Mouse (Mus musculus) ES-E14 (cell line): ENCODE measurements around the gene Ascc3. TPM values are rescaled to one million over a fixed set of nuclear protein-coding genes. Genes with fewer than 3 reads are reported as not detected.

Experiments used
- DNase-seq: peaks from one replicate; pipeline ENCODE4 v3.0.0-alpha.2; 2013; ENCODE audit warnings: low read depth, low spot score
- H3K27ac ChIP-seq: 2 replicates; pipeline ENCODE4 v1.5.1; 2012; ENCODE audit warnings: low read depth, mild to moderate bottlenecking, low read length, moderate library complexity, mixed read lengths; ENCODE audit not compliant: poor library complexity, insufficient read depth, severe bottlenecking
- H3K36me3 ChIP-seq: 2 replicates; pipeline ENCODE4 v1.6.1; 2012; ENCODE audit warnings: mild to moderate bottlenecking, low read length, moderate library complexity, mixed read lengths; ENCODE audit not compliant: control insufficient read depth, poor library complexity, insufficient read depth, severe bottlenecking
- H3K4me1 ChIP-seq, 2 experiments: fragments of 150-350 bp in 1 of 2; sonication (generic) in 1 of 2; 2 replicates each; pipeline ENCODE4 v1.6.1; 2012; ENCODE audit warnings: low read length in 2 of 2, mild to moderate bottlenecking in 1 of 2, mixed read lengths in 1 of 2; ENCODE audit not compliant: control insufficient read depth in 2 of 2, insufficient read depth in 2 of 2, poor library complexity in 1 of 2
- H3K4me3 ChIP-seq, 2 experiments: fragments of 150-350 bp in 1 of 2; sonication (generic) in 1 of 2; 2 replicates each; pipeline ENCODE4 v1.5.1; 2012; ENCODE audit warnings: low read length in 2 of 2, low read depth in 1 of 2, mild to moderate bottlenecking in 1 of 2, mixed read lengths in 1 of 2; ENCODE audit not compliant: insufficient read depth in 1 of 2, poor library complexity in 1 of 2, severe bottlenecking in 1 of 2
- H3K9ac ChIP-seq: 2 replicates; pipeline ENCODE4 v1.6.1; 2012; ENCODE audit warnings: low read depth, mild to moderate bottlenecking, low read length, mixed read lengths; ENCODE audit not compliant: poor library complexity, insufficient read depth, severe bottlenecking
- H3K9me3 ChIP-seq: fragments of 150-350 bp; sonication (generic); 2 replicates; pipeline ENCODE4 v1.6.1; 2012; ENCODE audit warnings: low read depth, mild to moderate bottlenecking, low read length; ENCODE audit not compliant: control insufficient read depth, insufficient read depth
- CHD2 ChIP-seq: IDR thresholded peaks from 2 replicates; pipeline ENCODE4 v1.6.1; 2014; ENCODE audit warnings: mild to moderate bottlenecking, low read depth, low read length, inconsistent platforms
- HCFC1 ChIP-seq: IDR thresholded peaks from 2 replicates; pipeline ENCODE4 v1.6.1; 2012; ENCODE audit warnings: low read length, inconsistent platforms, borderline replicate concordance; ENCODE audit not compliant: insufficient read depth
- MAFK ChIP-seq: IDR thresholded peaks from 2 replicates; pipeline ENCODE4 v1.6.1; 2014; ENCODE audit warnings: mild to moderate bottlenecking, low read depth, low read length, inconsistent platforms; ENCODE audit not compliant: insufficient read depth
- ZC3H11A ChIP-seq: IDR thresholded peaks from 2 replicates; pipeline ENCODE4 v1.6.1; 2012; ENCODE audit warnings: low read depth, mild to moderate bottlenecking, inconsistent platforms, low read length, borderline replicate concordance
- ZNF384 ChIP-seq: IDR thresholded peaks from 2 replicates; pipeline ENCODE4 v1.6.1; 2012; ENCODE audit warnings: low read depth, low read length, inconsistent platforms
- in situ Hi-C, 2 experiments: fragments of 600-800 bp; cut with MboI; formaldehyde crosslinking; loops; one replicate each; pipeline ENCODE4 v1.15.1; 2025; ENCODE audit warnings: low sequenced_read_pairs in 2 of 2, inconsistent platforms in 1 of 2; ENCODE audit not compliant: unreplicated experiment in 2 of 2
- total RNA-seq: library from RNA; depleted of rRNA; stranded (reverse); fragments of 300-350 nt; gene quantifications from 2 replicates; pipeline ENCODE4 v1.2.3, GENCODE M21; 2012

The Ascc3 gene
- total RNA-seq, 1 experiment: 32.9 TPM

- Histone ChIP-seq H3K4me1 (peaks cover 0 to 7% of the 10 kb centered on the region in 2 experiments; a peak in 2 of 4 replicates), H3K27ac (no peak overlapping the region), H3K4me3 (peak overlapping the region in 1 of 2 experiments; percentile 24; a peak in 1 of 4 replicates), H3K9ac (no peak overlapping the region), H3K36me3 (no peaks in the 10 kb centered on the region), H3K9me3 (no peaks in the 10 kb centered on the region)
- TF ChIP-seq MAFK (no peak), HCFC1 (no peak), ZC3H11A (no peak), ZNF384 (no peak), CHD2 (no peak)
- DNase-seq: no peak
- in situ Hi-C loops: no loop called here
Observed at GRCm38 (mm10) chr10:50899846-50900745, 307.6 kb downstream of the Ascc3 start.
